13 mouse cellular contexts compared by ENCODE assay signal in genomic region chr1:72213954-72214353, GRCm38 (mm10).
"Had no signal": no experiment of that assay in that cellular context is flagged by ENCODE, and none has a peak within 500 bp of the region (broad histone marks: within the 10 kb centered on the region; RNA-seq: fewer than 3 reads in every experiment).

No protein-coding gene starts in this region.

- H3K4me1 ChIP-seq: liver, embryonic 15.5 days; neural tube, embryonic 12.5 days had no signal

- H3K4me3 ChIP-seq: limb, embryonic 10.5 days; liver, embryonic 15.5 days; midbrain, embryonic 15.5 days; neural tube, embryonic 12.5 days had no signal

- H3K4me2 ChIP-seq: liver, embryonic 11.5 days; liver, embryonic 15.5 days; lung, embryonic 14.5 days; midbrain, embryonic 11.5 days; midbrain, embryonic 15.5 days; neural tube, embryonic 12.5 days had no signal

- H3K9ac ChIP-seq: liver, embryonic 15.5 days; lung, embryonic 14.5 days; midbrain, embryonic 15.5 days; neural tube, embryonic 12.5 days had no signal

- H3K36me3 ChIP-seq: limb, embryonic 10.5 days; liver, embryonic 15.5 days; midbrain, embryonic 15.5 days; neural tube, embryonic 12.5 days had no signal

- H3K9me3 ChIP-seq: limb, embryonic 10.5 days; liver, embryonic 15.5 days; midbrain, embryonic 15.5 days; neural tube, embryonic 12.5 days had no signal

- H3K27ac ChIP-seq: kidney, postnatal 0 days; limb, embryonic 10.5 days; liver, embryonic 15.5 days; macrophage; midbrain, embryonic 15.5 days; neural tube, embryonic 12.5 days; stomach, postnatal 0 days had no signal

- H3K27me3 ChIP-seq: neural tube, embryonic 12.5 days had no signal

- DNase-seq: kidney, postnatal 36 days; lung, embryonic 14.5 days; lung, postnatal 10 days; thymus, postnatal 4 days had no signal

- ATAC-seq: midbrain, embryonic 15.5 days had no signal
